Mouse (Mus musculus): Measurements from ENCODE around the gene Spaar. TPM values are rescaled to one million over a fixed set of nuclear protein-coding genes. Genes with fewer than 3 reads are reported as not detected.
"Not testable (repeated sequence)": the region's sequence is repeated elsewhere in the genome, so short reads cannot be mapped to it uniquely, and the experiment has no call there.

The Spaar gene
- polyA plus RNA-seq, 1 experiment from 2014 or later, result 0.10 TPM

GRCm38 (mm10) chr4:43763410-43763809 lies 33.6 kb downstream of the Spaar start:
- Histone ChIP-seq H3K4me2 (no peak overlapping the region), H3K4me3 (no peak overlapping the region), H3K4me1 (replicated peaks) (no peaks in the 10 kb centered on the region), H3K27ac (replicated peaks) (no peak overlapping the region), H3K9me3 (no peaks in the 10 kb centered on the region), H3K27me3 (no peaks in the 10 kb centered on the region), H3K36me3 (no peaks in the 10 kb centered on the region), H3K9ac (no peak overlapping the region)
- no peak for ATAC-seq (ENCODE audit: low FRiP score, low read depth)
- WGBS, result 28% methylated on average over 7 of the region's 7 CpGs

GRCm38 (mm10) chr4:43768341-43768740 lies 38.5 kb downstream of the Spaar start:
- no peak overlapping the region for H3K4me3 ChIP-seq
- no peaks in the 10 kb centered on the region for H3K9me3 ChIP-seq
- WGBS, result 88% methylated on average over 5 of the region's 5 CpGs
- no peak overlapping the region for H3K4me2 ChIP-seq
- H3K36me3 ChIP-seq, result no peaks in the 10 kb centered on the region
- H3K27ac ChIP-seq (replicated peaks), result no peak overlapping the region
- H3K27me3 ChIP-seq, result no peaks in the 10 kb centered on the region
- ATAC-seq (ENCODE audit: low FRiP score, low read depth), result no peak
- H3K9ac ChIP-seq, result no peak overlapping the region
- H3K4me1 ChIP-seq (replicated peaks), result no peaks in the 10 kb centered on the region

- 100% methylated on average over 2 of the region's 2 CpGs for WGBS
- Histone ChIP-seq H3K4me3 (no peak overlapping the region), H3K9me3 (no peaks in the 10 kb centered on the region)
Observed at GRCm38 (mm10) chr4:43769374-43769773, 39.5 kb downstream of the Spaar start.

GRCm38 (mm10) chr4:43770909-43771308 lies 41.1 kb downstream of the Spaar start, which contains the start of gene Olfr159:
Gene Olfr159, minus strand, starts transcription at chr4:43771009.
- no peak for ATAC-seq (ENCODE audit: low FRiP score, low read depth)
- Histone ChIP-seq H3K27ac (replicated peaks) (no peak within 1 kb of the TSS), H3K4me3 (no peak within 1 kb of the TSS), H3K36me3 (no peaks in the 10 kb centered on the region), H3K4me2 (no peak within 1 kb of the TSS), H3K4me1 (replicated peaks) (no peaks in the 10 kb centered on the region), H3K9ac (no peak within 1 kb of the TSS), H3K9me3 (no peaks in the 10 kb centered on the region), H3K27me3 (no peaks in the 10 kb centered on the region)
- WGBS, result 89% methylated on average over 6 of the region's 6 CpGs

More at GRCm38 (mm10) chr4:43769374-43769773, 39.5 kb downstream of the Spaar start:
- Histone ChIP-seq H3K4me1 (replicated peaks) (no peaks in the 10 kb centered on the region), H3K36me3 (no peaks in the 10 kb centered on the region), H3K9ac (no peak overlapping the region), H3K27me3 (no peaks in the 10 kb centered on the region), H3K27ac (replicated peaks) (no peak overlapping the region), H3K4me2 (no peak overlapping the region)
- no peak for ATAC-seq (ENCODE audit: low FRiP score, low read depth)

GRCm38 (mm10) chr4:43771626-43772025 lies 41.8 kb downstream of the Spaar start:
- no peak for ATAC-seq (ENCODE audit: low FRiP score, low read depth)
- H3K4me2 ChIP-seq, result no peak overlapping the region
- WGBS, result 67% methylated on average over 6 of the region's 6 CpGs
- no peak overlapping the region for H3K27ac ChIP-seq (replicated peaks)
- no peak overlapping the region for H3K9ac ChIP-seq
- no peaks in the 10 kb centered on the region for H3K27me3 ChIP-seq
- H3K9me3 ChIP-seq, result no peaks in the 10 kb centered on the region
- H3K36me3 ChIP-seq, result no peaks in the 10 kb centered on the region
- no peak overlapping the region for H3K4me3 ChIP-seq
- H3K4me1 ChIP-seq (replicated peaks), result no peaks in the 10 kb centered on the region

- no peaks in the 10 kb centered on the region for H3K4me1 ChIP-seq (replicated peaks)
- no peak overlapping the region for H3K4me3 ChIP-seq
- no peaks in the 10 kb centered on the region for H3K36me3 ChIP-seq
- no peak overlapping the region for H3K4me2 ChIP-seq
- no peaks in the 10 kb centered on the region for H3K27me3 ChIP-seq
- no peaks in the 10 kb centered on the region for H3K9me3 ChIP-seq
- no peak for ATAC-seq (ENCODE audit: low FRiP score, low read depth)
- no peak overlapping the region for H3K9ac ChIP-seq
- 43% methylated on average over 2 of the region's 2 CpGs for WGBS
- H3K27ac ChIP-seq (replicated peaks), result no peak overlapping the region
Observed at GRCm38 (mm10) chr4:43772304-43772703, 42.5 kb downstream of the Spaar start.

GRCm38 (mm10) chr4:43795296-43795695 lies 65.5 kb downstream of the Spaar start:
- Histone ChIP-seq H3K4me1 (replicated peaks) (no peaks in the 10 kb centered on the region), H3K4me2 (no peak overlapping the region), H3K9me3 (no peaks in the 10 kb centered on the region), H3K27ac (replicated peaks) (no peak overlapping the region), H3K4me3 (no peak overlapping the region), H3K9ac (no peak overlapping the region), H3K27me3 (no peaks in the 10 kb centered on the region), H3K36me3 (no peaks in the 10 kb centered on the region)
- no peak for ATAC-seq (ENCODE audit: low FRiP score, low read depth)
- WGBS, result 77% methylated on average over 6 of the region's 6 CpGs

- ATAC-seq (ENCODE audit: low FRiP score, low read depth); H3K4me1 ChIP-seq (replicated peaks); H3K9ac ChIP-seq; H3K27me3 ChIP-seq; H3K9me3 ChIP-seq; H3K36me3 ChIP-seq; H3K4me2 ChIP-seq; H3K27ac ChIP-seq (replicated peaks); H3K4me3 ChIP-seq: not testable (repeated sequence)
- 90% methylated on average over 5 of the region's 5 CpGs for WGBS
Observed at GRCm38 (mm10) chr4:43795844-43796243, 66.0 kb downstream of the Spaar start.

- Histone ChIP-seq H3K4me3 (no peak overlapping the region), H3K27me3 (no peaks in the 10 kb centered on the region), H3K36me3 (no peaks in the 10 kb centered on the region), H3K9me3 (no peaks in the 10 kb centered on the region), H3K9ac (no peak overlapping the region), H3K4me2 (no peak overlapping the region), H3K4me1 (replicated peaks) (no peaks in the 10 kb centered on the region), H3K27ac (replicated peaks) (no peak overlapping the region)
- ATAC-seq (ENCODE audit: low FRiP score, low read depth), result no peak
- 83% methylated on average over 7 of the region's 7 CpGs for WGBS
Observed at GRCm38 (mm10) chr4:43798936-43799335, 69.1 kb downstream of the Spaar start.

Other genes with a start within 250 kb of the Spaar start
- gene Sit1, start 246.3 kb upstream of the Spaar start, polyA plus RNA-seq (2015; fragmentation: Nextera tagmentation; extraction: Ambion mirVana), result 0.13 TPM in 1 of 2 replicates, not detected in the other
- gene Ccdc107, start 237.1 kb upstream of the Spaar start, polyA plus RNA-seq (2015; fragmentation: Nextera tagmentation; extraction: Ambion mirVana), result 79.2 and 84.0 TPM in 2 replicates
- gene Arhgef39, start 230.3 kb upstream of the Spaar start, polyA plus RNA-seq (2015; fragmentation: Nextera tagmentation; extraction: Ambion mirVana), result 8.1 and 8.5 TPM in 2 replicates
- gene Car9, start 223.1 kb upstream of the Spaar start, polyA plus RNA-seq (2015; fragmentation: Nextera tagmentation; extraction: Ambion mirVana), result 0.13 and 0.27 TPM in 2 replicates
- gene Tpm2, start 206.3 kb upstream of the Spaar start, polyA plus RNA-seq (2015; fragmentation: Nextera tagmentation; extraction: Ambion mirVana), result 10.9 and 13.3 TPM in 2 replicates
- 76.8 and 79.5 TPM in 2 replicates for gene Creb3, start 167.7 kb upstream of the Spaar start, polyA plus RNA-seq (2015; fragmentation: Nextera tagmentation; extraction: Ambion mirVana)
- gene Tln1, start 167.3 kb upstream of the Spaar start, polyA plus RNA-seq (2015; fragmentation: Nextera tagmentation; extraction: Ambion mirVana), result 66.2 and 69.2 TPM in 2 replicates
- 18.8 and 22.8 TPM in 2 replicates for gene Rgp1, start 151.3 kb upstream of the Spaar start, polyA plus RNA-seq (2015; fragmentation: Nextera tagmentation; extraction: Ambion mirVana)
- 55.3 and 63.4 TPM in 2 replicates for gene Gba2, start 151.2 kb upstream of the Spaar start, polyA plus RNA-seq (2015; fragmentation: Nextera tagmentation; extraction: Ambion mirVana)
- gene Msmp, start 145.5 kb upstream of the Spaar start, polyA plus RNA-seq (2015; fragmentation: Nextera tagmentation; extraction: Ambion mirVana), result 1.2 and 1.6 TPM in 2 replicates
- gene Npr2, start 98.1 kb upstream of the Spaar start, polyA plus RNA-seq (2015; fragmentation: Nextera tagmentation; extraction: Ambion mirVana), result 13.2 TPM in 2 replicates
- gene Spag8, start 76.4 kb upstream of the Spaar start, polyA plus RNA-seq (2015; fragmentation: Nextera tagmentation; extraction: Ambion mirVana), result 6.9 and 7.0 TPM in 2 replicates
- 73.0 and 80.2 TPM in 2 replicates for gene Hint2, start 73.6 kb upstream of the Spaar start, polyA plus RNA-seq (2015; fragmentation: Nextera tagmentation; extraction: Ambion mirVana)
- gene Tmem8b, start 61.1 kb upstream of the Spaar start, polyA plus RNA-seq (2015; fragmentation: Nextera tagmentation; extraction: Ambion mirVana), result 14.2 and 15.4 TPM in 2 replicates
- 1.5 and 1.9 TPM in 2 replicates for gene Fam221b, start 60.9 kb upstream of the Spaar start, polyA plus RNA-seq (2015; fragmentation: Nextera tagmentation; extraction: Ambion mirVana)
- gene Olfr70, start 29.2 kb upstream of the Spaar start, polyA plus RNA-seq (2015; fragmentation: Nextera tagmentation; extraction: Ambion mirVana), result not detected in 2 replicates
- gene Olfr71, start 19.8 kb upstream of the Spaar start, polyA plus RNA-seq (2015; fragmentation: Nextera tagmentation; extraction: Ambion mirVana), result not detected in 2 replicates
- 0.39 and 0.64 TPM in 2 replicates for gene Hrct1, start 2.8 kb upstream of the Spaar start, polyA plus RNA-seq (2015; fragmentation: Nextera tagmentation; extraction: Ambion mirVana)
- gene Olfr159, start 41.0 kb downstream of the Spaar start, polyA plus RNA-seq (2015; fragmentation: Nextera tagmentation; extraction: Ambion mirVana), result not detected in 2 replicates
- gene Olfr156, start 93.9 kb downstream of the Spaar start, polyA plus RNA-seq (2015; fragmentation: Nextera tagmentation; extraction: Ambion mirVana), result not detected in 2 replicates
- gene Olfr157, start 110.2 kb downstream of the Spaar start, polyA plus RNA-seq (2015; fragmentation: Nextera tagmentation; extraction: Ambion mirVana), result not detected in 2 replicates
- not detected in 2 replicates for gene Olfr155, start 121.5 kb downstream of the Spaar start, polyA plus RNA-seq (2015; fragmentation: Nextera tagmentation; extraction: Ambion mirVana)
- 5.4 TPM in 2 replicates for gene Reck, start 145.5 kb downstream of the Spaar start, polyA plus RNA-seq (2015; fragmentation: Nextera tagmentation; extraction: Ambion mirVana)
- 35.2 and 38.8 TPM in 2 replicates for gene Glipr2, start 227.4 kb downstream of the Spaar start, polyA plus RNA-seq (2015; fragmentation: Nextera tagmentation; extraction: Ambion mirVana)

Measured in hindbrain, embryonic 15.5 days (tissue).